Mouse (Mus musculus) cortical plate, adult 2 months (tissue): ENCODE data around the gene Tectb.

ENCODE experiments used
- CTCF ChIP-seq: fragments of 200-500 bp; IDR thresholded peaks from 2 replicates; pipeline ENCODE4 v1.5.1; 2011; ENCODE audit warnings: mild to moderate bottlenecking, control low read depth, low read length; ENCODE audit not compliant: insufficient read depth; ENCODE audit errors: extremely low read depth
- POLR2A ChIP-seq: fragments of 200-500 bp; IDR thresholded peaks from 2 replicates; pipeline ENCODE4 v1.6.1; 2011; ENCODE audit warnings: mild to moderate bottlenecking, low read length, control low read depth; ENCODE audit not compliant: insufficient read depth; ENCODE audit errors: extremely low read depth

DNA sequence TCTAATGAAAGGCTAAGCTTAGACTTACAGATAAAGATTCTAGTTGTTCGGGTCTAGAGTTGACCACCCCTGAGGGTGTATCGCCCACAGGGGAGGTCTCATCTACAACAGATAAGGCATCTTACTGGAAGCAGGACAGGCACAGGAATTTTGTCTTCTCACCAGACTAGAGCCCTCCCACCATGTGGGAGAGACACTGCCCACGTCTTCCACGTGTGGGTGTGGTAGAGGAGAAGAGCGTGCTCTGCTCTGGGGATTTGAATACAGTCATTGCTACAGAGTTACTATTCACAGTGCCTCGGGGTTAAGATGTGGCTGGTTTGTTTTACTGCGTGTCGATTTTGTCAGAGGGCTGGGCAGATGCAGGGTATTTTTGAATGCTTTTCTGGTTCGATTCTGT is 33.0 kb upstream of the Tectb start:
- no peak for TF ChIP-seq CTCF
- no peak for TF ChIP-seq POLR2A
